Mouse (Mus musculus): ENCODE measurements at regions not wholly inside any gene's neighbourhood (a gene's known extent, or its start where the extent isn't known, plus 50 kb on each side); places are given as distances from the start of the nearest gene placed in this dataset.
A peak's percentile ranks its signal among the peaks of the same experiment; 100 is the strongest.

DNA sequence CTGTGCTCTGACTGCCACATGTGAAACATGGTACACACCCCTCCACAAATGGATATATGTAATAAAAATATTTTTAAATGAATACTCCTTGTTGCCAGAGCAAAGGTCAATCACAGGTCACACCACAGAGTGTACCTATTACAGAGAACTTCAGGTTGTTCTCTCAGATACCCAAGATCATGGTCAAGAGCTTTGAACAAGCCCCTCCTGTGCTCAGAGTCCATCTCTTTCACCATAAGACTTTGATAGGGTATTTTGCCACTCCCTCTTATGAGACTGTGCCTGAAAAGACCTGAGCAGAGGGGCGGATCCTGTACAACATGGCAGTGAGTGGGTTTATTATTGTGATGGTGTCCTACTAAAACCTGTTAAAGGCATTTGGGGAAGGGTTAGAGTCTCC is 249.3 kb downstream of the Rnf152 start:
- WGBS = 77% methylated on average over 1 of the region's 1 CpGs
- no peak for ATAC-seq (ENCODE audit: low FRiP score, low TSS enrichment)

DNA sequence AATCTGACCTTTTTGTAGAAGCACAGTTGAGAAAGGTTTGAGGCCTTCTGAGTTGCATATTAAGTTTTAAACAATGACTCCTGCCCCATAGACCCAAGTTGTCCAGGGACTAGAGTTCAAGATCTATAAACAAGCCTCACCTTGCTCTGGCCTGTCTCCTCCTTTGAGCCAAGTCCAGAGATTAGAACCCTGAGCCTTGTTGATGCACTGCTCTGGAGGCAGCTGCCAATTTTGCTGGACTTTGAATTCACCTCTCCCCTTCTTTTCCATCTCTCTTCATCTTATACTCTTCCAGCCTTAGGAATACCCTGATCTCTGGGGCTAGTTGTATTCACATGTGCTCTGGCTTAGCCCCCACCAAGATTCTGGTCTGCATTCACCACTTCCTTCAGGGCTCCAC is 251.3 kb downstream of the Rnf152 start:
- Histone ChIP-seq H3K4me2 (replicated peaks; ENCODE audit: low read depth, low read length) (no peak overlapping the region), H3K9ac (replicated peaks; ENCODE audit: low read length) (no peak overlapping the region), H3K9me3 (ENCODE audit: low read length) (no peaks in the 10 kb centered on the region), H3K27ac (ENCODE audit: low read length) (no peak overlapping the region), H3K36me3 (ENCODE audit: insufficient read depth, low read length) (no peaks in the 10 kb centered on the region), H3K4me3 (ENCODE audit: low read length) (no peak overlapping the region), H3K27me3 (ENCODE audit: insufficient read depth, low read length) (no peaks in the 10 kb centered on the region), H3K4me1 (ENCODE audit: insufficient read depth, low read length) (no peaks in the 10 kb centered on the region)
- no peak for ATAC-seq (ENCODE audit: low FRiP score, low TSS enrichment)

More for the DNA sequence above, 249.3 kb downstream of the Rnf152 start:
- no peaks in the 10 kb centered on the region for H3K9me3 ChIP-seq (ENCODE audit: low read length)
- no peak overlapping the region for H3K27ac ChIP-seq (ENCODE audit: low read length)
- no peaks in the 10 kb centered on the region for H3K27me3 ChIP-seq (ENCODE audit: insufficient read depth, low read length)
- H3K4me2 ChIP-seq (replicated peaks; ENCODE audit: low read depth, low read length) = no peak overlapping the region
- H3K9ac ChIP-seq (replicated peaks; ENCODE audit: low read length) = no peak overlapping the region
- H3K36me3 ChIP-seq (ENCODE audit: insufficient read depth, low read length) = no peaks in the 10 kb centered on the region
- H3K4me3 ChIP-seq (ENCODE audit: low read length) = no peak overlapping the region
- no peaks in the 10 kb centered on the region for H3K4me1 ChIP-seq (ENCODE audit: insufficient read depth, low read length)

DNA sequence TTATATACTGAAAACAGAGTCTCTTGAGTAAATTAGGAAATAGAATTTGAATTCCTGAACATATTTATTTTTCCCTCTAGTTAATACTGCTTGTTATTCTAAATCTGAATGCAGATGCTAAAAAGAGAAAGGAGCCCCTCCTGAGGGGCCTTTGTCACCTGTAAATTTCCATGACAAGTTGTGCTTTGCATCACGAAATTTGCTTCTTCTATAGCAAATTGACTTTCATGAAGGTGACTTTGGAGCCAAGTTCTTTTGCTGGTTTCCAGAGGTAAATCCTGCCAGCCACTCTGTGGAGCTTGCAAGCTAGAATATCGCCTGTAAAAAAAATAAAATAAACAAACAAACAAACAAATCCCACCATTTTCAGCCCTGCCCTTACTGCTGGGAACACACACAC is 261.4 kb downstream of the Rnf152 start:
- WGBS = 53% methylated on average over 2 of the region's 2 CpGs
- no peak overlapping the region for H3K27ac ChIP-seq (ENCODE audit: low read length)
- no peaks in the 10 kb centered on the region for H3K36me3 ChIP-seq (ENCODE audit: insufficient read depth, low read length)
- no peak for ATAC-seq (ENCODE audit: low FRiP score, low TSS enrichment)
- no peaks in the 10 kb centered on the region for H3K9me3 ChIP-seq (ENCODE audit: low read length)
- H3K9ac ChIP-seq (replicated peaks; ENCODE audit: low read length) = no peak overlapping the region
- no peak overlapping the region for H3K4me2 ChIP-seq (replicated peaks; ENCODE audit: low read depth, low read length)
- no peak overlapping the region for H3K4me3 ChIP-seq (ENCODE audit: low read length)
- no peaks in the 10 kb centered on the region for H3K27me3 ChIP-seq (ENCODE audit: insufficient read depth, low read length)
- H3K4me1 ChIP-seq (ENCODE audit: insufficient read depth, low read length) = no peaks in the 10 kb centered on the region

DNA sequence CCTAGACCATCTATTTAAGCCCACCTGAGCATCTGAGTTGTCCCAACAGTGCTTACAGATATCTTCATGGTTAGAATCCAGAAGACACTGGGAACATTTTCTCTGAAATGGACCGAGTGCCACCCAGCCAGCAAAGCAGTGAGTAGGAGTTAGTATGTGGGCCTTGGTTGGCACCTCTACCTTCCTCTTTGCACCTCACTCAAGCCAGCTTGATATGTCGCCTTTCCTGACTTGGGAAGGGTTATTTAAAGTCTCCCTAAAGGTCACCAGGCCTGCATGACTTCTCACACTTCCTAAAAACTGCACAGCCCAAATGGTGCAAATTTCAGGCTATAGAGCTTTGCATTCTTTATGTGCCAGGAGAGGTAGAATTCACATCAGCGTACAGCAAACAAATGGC is 262.0 kb downstream of the Rnf152 start:
- 79% methylated on average over 3 of the region's 3 CpGs for WGBS
- no peak overlapping the region for H3K27ac ChIP-seq (ENCODE audit: low read length)
- no peaks in the 10 kb centered on the region for H3K36me3 ChIP-seq (ENCODE audit: insufficient read depth, low read length)
- no peak overlapping the region for H3K9ac ChIP-seq (replicated peaks; ENCODE audit: low read length)
- no peak overlapping the region for H3K4me2 ChIP-seq (replicated peaks; ENCODE audit: low read depth, low read length)
- no peaks in the 10 kb centered on the region for H3K27me3 ChIP-seq (ENCODE audit: insufficient read depth, low read length)
- H3K4me1 ChIP-seq (ENCODE audit: insufficient read depth, low read length) = 0 out of 2 replicates have a peak, but pooled peaks cover 1% of the 10 kb centered on the region
- no peak for ATAC-seq (ENCODE audit: low FRiP score, low TSS enrichment)
- no peaks in the 10 kb centered on the region for H3K9me3 ChIP-seq (ENCODE audit: low read length)
- H3K4me3 ChIP-seq (ENCODE audit: low read length) = no peak overlapping the region

DNA sequence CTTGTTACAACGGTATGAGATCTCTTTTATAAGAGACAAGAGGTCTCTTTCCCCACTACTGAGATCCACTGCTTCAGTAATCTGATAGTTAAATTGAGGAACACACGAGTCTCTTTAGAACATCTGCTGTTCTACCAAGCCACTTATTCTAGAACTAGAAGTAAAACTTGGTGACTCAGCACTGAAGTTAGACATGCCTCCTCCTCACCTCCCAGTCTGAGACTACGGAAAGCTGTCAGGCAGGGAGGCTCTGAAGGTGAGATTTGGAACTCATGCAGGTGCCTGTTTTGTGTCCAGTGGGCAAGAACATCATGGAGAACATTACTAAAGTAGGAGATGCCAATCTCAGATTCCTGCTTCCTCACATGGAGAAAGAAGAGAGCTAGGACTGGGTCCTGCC is 262.6 kb downstream of the Rnf152 start:
- H3K9ac ChIP-seq (replicated peaks; ENCODE audit: low read length) = no peak overlapping the region
- H3K4me1 ChIP-seq (ENCODE audit: insufficient read depth, low read length) = 0 out of 2 replicates have a peak, but pooled peaks cover 4% of the 10 kb centered on the region
- no peak overlapping the region for H3K4me2 ChIP-seq (replicated peaks; ENCODE audit: low read depth, low read length)
- no peaks in the 10 kb centered on the region for H3K36me3 ChIP-seq (ENCODE audit: insufficient read depth, low read length)
- H3K27ac ChIP-seq (ENCODE audit: low read length) = peak overlapping the region; percentile 25; the same call in 1 of the 2 replicates
- no peaks in the 10 kb centered on the region for H3K27me3 ChIP-seq (ENCODE audit: insufficient read depth, low read length)
- ATAC-seq (ENCODE audit: low FRiP score, low TSS enrichment) = no peak
- H3K9me3 ChIP-seq (ENCODE audit: low read length) = no peaks in the 10 kb centered on the region
- WGBS = 75% methylated on average over 3 of the region's 3 CpGs
- H3K4me3 ChIP-seq (ENCODE audit: low read length) = no peak overlapping the region

DNA sequence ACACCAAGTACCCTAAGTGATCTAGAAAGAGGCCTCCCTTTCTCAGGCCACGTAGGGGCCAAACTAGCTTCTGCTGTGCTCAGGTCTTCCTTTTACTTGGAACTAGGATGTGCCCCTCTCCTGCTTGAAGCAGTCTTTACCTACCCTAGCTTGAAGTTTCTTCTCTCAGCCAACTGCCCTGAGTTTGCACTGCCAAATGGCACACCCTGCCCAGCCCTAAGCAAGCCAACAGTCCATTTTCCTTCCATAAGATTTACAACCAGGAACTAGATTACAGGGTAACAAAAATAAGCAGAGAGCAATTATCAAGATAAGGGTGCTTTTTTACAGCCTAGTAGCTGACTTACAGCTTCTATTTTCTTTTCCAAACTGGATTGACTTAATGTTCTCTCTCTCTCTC is 263.5 kb downstream of the Rnf152 start:
- 47% methylated on average over 1 of the region's 1 CpGs for WGBS
- Histone ChIP-seq H3K4me2 (replicated peaks; ENCODE audit: low read depth, low read length) (no peak overlapping the region), H3K27me3 (ENCODE audit: insufficient read depth, low read length) (no peaks in the 10 kb centered on the region), H3K27ac (ENCODE audit: low read length) (0 out of 2 replicates have a peak overlapping the region, but pooled peaks have one; percentile 11), H3K9ac (replicated peaks; ENCODE audit: low read length) (no peak overlapping the region), H3K9me3 (ENCODE audit: low read length) (no peaks in the 10 kb centered on the region), H3K4me1 (ENCODE audit: insufficient read depth, low read length) (0 out of 2 replicates have a peak, but pooled peaks cover 8% of the 10 kb centered on the region), H3K36me3 (ENCODE audit: insufficient read depth, low read length) (no peaks in the 10 kb centered on the region), H3K4me3 (ENCODE audit: low read length) (no peak overlapping the region)
- peak; percentile 33; the same call in 1 of the 2 replicates for ATAC-seq (ENCODE audit: low FRiP score, low TSS enrichment)

DNA sequence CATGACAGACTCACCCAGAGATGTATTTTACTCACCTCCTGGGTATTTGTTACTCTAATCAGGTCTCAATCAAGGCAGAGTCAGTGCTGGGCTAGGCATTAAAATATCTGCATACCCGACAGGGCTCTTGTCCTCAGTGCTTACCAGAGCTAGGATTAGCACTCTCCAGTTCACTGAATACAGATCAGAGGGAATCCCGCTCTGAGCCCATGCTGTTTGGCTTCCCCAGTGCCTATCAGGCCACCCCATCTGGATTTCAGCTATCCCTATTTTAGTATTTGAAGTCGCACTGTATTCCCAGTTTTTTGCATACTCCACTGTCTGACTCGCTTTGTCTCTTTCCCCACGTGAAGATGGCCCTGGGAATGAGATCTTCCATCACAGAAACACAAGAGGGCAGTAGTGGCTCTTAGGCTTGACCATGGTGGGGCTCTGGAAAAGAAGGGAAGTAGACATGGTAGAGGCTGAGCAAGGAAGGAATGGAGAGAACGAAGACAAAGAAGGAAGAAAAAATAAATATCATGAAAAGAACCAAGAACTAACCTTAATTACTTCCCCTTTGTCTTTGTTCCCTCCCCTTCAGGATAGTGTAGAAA is 264.1 kb downstream of the Rnf152 start:
- Histone ChIP-seq H3K27ac (ENCODE audit: low read length) (no peak overlapping the region), H3K27me3 (ENCODE audit: insufficient read depth, low read length) (no peaks in the 10 kb centered on the region), H3K4me2 (replicated peaks; ENCODE audit: low read depth, low read length) (no peak overlapping the region), H3K4me3 (ENCODE audit: low read length) (no peak overlapping the region), H3K4me1 (ENCODE audit: insufficient read depth, low read length) (0 out of 2 replicates have a peak, but pooled peaks cover 8% of the 10 kb centered on the region), H3K9me3 (ENCODE audit: low read length) (no peaks in the 10 kb centered on the region), H3K9ac (replicated peaks; ENCODE audit: low read length) (no peak overlapping the region), H3K36me3 (ENCODE audit: insufficient read depth, low read length) (no peaks in the 10 kb centered on the region)
- peak; percentile 63; the same call in 1 of the 2 replicates for ATAC-seq (ENCODE audit: low FRiP score, low TSS enrichment)
- 35% methylated on average over 6 of the region's 6 CpGs for WGBS

DNA sequence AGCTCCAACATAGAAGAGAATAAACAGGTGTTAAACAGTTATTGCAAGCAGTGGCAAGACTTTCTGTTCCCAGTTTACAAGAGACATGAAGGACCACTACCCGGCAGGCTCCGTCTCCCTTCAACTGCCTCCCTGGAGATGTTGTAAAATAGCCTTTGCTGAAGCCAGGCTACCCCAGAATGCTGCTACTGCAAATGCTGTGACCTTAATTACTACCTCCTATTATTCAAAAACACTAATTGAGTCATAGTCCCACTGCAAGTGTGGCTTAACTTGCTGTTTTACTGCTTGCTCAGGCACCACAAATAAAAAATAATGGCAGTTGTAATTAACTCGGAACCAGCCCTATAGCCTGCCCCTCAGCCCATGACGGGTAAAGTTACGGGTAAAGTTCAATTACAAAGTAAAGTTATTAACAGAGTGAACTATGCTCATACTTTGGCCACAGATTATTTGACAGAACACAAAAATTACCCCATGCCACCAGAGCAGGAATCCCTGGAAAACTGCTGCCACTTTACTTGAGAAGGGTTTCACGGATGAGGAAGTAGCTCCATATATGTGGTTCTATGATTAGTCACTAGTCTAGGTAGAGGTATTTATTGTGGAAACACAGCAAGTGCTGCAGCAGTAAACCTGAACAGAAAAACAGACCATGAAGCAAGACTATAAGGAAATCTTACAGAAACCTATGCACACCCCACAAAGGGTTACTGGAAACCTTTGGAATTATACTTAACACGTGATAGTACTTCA is 267.6 kb downstream of the Rnf152 start:
- H3K4me1 ChIP-seq (ENCODE audit: insufficient read depth, low read length) = 0 out of 2 replicates have a peak, but pooled peaks cover 8% of the 10 kb centered on the region
- no peak overlapping the region for H3K9ac ChIP-seq (replicated peaks; ENCODE audit: low read length)
- H3K36me3 ChIP-seq (ENCODE audit: insufficient read depth, low read length) = no peaks in the 10 kb centered on the region
- H3K4me2 ChIP-seq (replicated peaks; ENCODE audit: low read depth, low read length) = no peak overlapping the region
- ATAC-seq (ENCODE audit: low FRiP score, low TSS enrichment) = peak; percentile 72
- no peaks in the 10 kb centered on the region for H3K27me3 ChIP-seq (ENCODE audit: insufficient read depth, low read length)
- H3K27ac ChIP-seq (ENCODE audit: low read length) = peak overlapping the region; percentile 59; the same call in 1 of the 2 replicates
- 33% methylated on average over 7 of the region's 7 CpGs for WGBS
- no peak overlapping the region for H3K4me3 ChIP-seq (ENCODE audit: low read length)
- H3K9me3 ChIP-seq (ENCODE audit: low read length) = no peaks in the 10 kb centered on the region

DNA sequence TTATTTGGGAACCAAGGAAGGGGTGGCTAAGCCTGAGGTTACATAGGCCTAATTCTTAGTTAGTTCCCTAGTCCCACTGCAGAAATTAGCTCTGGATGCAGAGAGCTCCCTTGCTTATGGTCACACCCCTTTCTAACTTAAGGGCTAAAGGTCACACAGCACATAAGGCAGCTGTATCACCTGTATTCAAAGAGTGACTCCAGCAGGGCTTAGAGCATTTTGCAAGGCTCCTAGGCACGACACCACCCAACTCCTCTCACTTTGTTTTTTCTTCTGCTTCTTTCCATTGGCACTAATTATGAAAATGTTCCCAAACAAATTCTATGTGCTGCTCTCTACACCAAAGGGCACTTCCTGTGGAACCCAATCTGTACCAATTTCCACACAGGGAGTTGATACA is 268.9 kb downstream of the Rnf152 start:
- 84% methylated on average over 1 of the region's 1 CpGs for WGBS

DNA sequence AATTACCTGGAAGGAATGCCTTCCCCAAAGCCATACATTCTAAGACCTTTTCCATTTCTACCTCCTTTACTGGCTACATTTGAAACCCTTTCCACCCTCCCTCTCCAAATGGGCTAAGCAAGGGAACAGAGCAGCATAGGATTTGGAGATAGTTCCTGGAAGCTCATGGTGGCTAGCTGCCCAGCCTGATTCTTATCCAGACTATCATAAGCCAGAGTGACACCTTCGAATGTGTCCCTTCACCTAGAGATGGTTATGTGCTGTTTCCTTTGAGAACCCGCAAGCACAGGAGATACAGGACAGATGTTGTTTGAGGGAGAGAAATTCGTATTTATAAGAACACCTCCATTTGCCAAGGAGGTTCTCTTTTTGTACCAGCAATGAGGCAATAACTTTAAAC is 272.0 kb downstream of the Rnf152 start:
- 85% methylated on average over 3 of the region's 3 CpGs for WGBS
- Histone ChIP-seq H3K27me3 (ENCODE audit: insufficient read depth, low read length) (no peaks in the 10 kb centered on the region), H3K9me3 (ENCODE audit: low read length) (no peaks in the 10 kb centered on the region), H3K36me3 (ENCODE audit: insufficient read depth, low read length) (no peaks in the 10 kb centered on the region), H3K4me2 (replicated peaks; ENCODE audit: low read depth, low read length) (no peak overlapping the region), H3K4me1 (ENCODE audit: insufficient read depth, low read length) (peaks cover 12% of the 10 kb centered on the region; the same call in 1 of the 2 replicates), H3K9ac (replicated peaks; ENCODE audit: low read length) (no peak overlapping the region), H3K4me3 (ENCODE audit: low read length) (no peak overlapping the region), H3K27ac (ENCODE audit: low read length) (no peak overlapping the region)
- no peak for ATAC-seq (ENCODE audit: low FRiP score, low TSS enrichment)

More for the DNA sequence above, 268.9 kb downstream of the Rnf152 start:
- Histone ChIP-seq H3K27ac (ENCODE audit: low read length) (no peak overlapping the region), H3K9me3 (ENCODE audit: low read length) (no peaks in the 10 kb centered on the region), H3K9ac (replicated peaks; ENCODE audit: low read length) (no peak overlapping the region), H3K36me3 (ENCODE audit: insufficient read depth, low read length) (no peaks in the 10 kb centered on the region), H3K4me3 (ENCODE audit: low read length) (no peak overlapping the region), H3K27me3 (ENCODE audit: insufficient read depth, low read length) (no peaks in the 10 kb centered on the region), H3K4me2 (replicated peaks; ENCODE audit: low read depth, low read length) (no peak overlapping the region), H3K4me1 (ENCODE audit: insufficient read depth, low read length) (0 out of 2 replicates have a peak, but pooled peaks cover 8% of the 10 kb centered on the region)
- no peak for ATAC-seq (ENCODE audit: low FRiP score, low TSS enrichment)

Measured in kidney, embryonic 16.5 days (tissue).